Mouse (Mus musculus): ENCODE data around the gene Cfap45.

- TF ChIP-seq CTCF (IDR thresholded peaks at IDR 0.05; ENCODE audit: borderline replicate concordance, insufficient read depth, low read length) (no peak), POLR2A (IDR thresholded peaks at IDR 0.05; ENCODE audit: low read depth, low read length) (no peak)
Observed at GRCm38 (mm10) chr1:172548501-172548900, 27.9 kb downstream of the Cfap45 start.

All from embryonic fibroblast, embryonic 13.5 days (primary cell).